Mouse (Mus musculus): ENCODE results near the gene Ercc6. TPM values are rescaled to one million over a fixed set of nuclear protein-coding genes. Genes with fewer than 3 reads are reported as not detected.
A peak's percentile ranks its signal among the peaks of the same experiment; 100 is the strongest.

Gene Ercc6
- polyA plus RNA-seq, 1 experiment = 13.8 TPM

- no peak for DNase-seq (ENCODE audit: extremely low spot score in 1 of 2, low spot score in 1 of 2)
Observed at GRCm38 (mm10) chr14:32516086-32516485, 2.8 kb downstream of the Ercc6 start.

DNA sequence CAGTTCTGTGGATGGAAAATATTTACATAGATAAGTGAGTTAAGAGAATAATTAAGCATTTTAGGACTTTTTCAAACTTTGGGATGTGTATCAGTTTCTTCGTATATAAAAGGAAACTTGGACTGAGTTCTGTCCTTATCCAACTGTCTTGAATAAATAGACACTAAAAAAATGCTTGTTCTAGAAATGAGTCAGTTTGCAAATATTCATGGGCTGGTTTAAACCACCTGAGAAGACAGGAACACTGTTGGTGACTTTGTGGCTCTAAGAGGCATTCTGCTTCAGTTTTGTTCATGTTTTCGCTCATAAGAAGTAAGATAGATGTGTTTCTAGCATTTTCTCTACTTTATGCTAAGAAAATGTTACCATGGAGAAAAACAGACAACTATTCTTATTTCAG, 5.2 kb downstream of the Ercc6 start:
- DNase-seq (ENCODE audit: extremely low spot score in 1 of 2, low spot score in 1 of 2) = no peak

GRCm38 (mm10) chr14:32520400-32520926, 7.1 kb downstream of the Ercc6 start:
- no peak for DNase-seq (ENCODE audit: extremely low spot score in 1 of 2, low spot score in 1 of 2)

DNA sequence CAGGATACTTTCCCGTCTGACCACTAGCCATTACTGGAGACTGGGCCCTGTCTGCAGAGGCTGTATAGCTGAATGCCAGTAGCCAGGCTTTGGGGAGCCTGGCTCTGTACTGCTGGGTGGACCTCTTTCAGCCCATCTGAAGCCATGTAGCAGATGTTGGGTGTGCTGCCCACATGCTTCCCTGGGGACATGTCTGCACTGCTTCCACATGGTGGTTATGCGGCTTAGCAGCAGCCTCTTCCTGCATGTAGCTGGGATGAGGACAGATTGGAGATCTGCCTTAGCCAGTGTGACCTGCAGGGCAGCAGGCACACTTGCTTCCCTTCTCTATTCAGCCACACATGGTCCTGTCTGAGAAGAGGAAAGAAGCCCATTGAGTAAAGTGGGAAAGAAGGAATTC, 9.0 kb downstream of the Ercc6 start:
- no peak for DNase-seq (ENCODE audit: extremely low spot score in 1 of 2, low spot score in 1 of 2)

DNA sequence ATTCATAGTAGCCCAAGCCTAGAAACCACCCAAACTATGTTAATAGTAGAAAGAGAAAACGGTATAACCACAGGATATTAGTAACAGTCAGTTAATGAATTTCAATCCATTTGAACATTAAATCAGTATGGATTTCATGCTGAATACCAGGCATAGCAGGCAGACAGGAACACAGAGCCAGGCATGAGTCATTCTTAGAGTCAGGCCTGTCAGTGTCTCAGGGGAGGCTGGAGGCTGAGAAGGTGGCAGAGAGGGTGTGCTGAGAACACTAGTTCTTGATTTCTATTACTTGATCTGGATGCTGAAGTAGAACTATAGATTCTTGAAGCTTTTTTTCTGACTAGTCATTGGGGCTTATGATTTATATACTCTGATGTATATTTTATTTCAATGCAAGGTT, 10.8 kb downstream of the Ercc6 start:
- no peak for DNase-seq (ENCODE audit: extremely low spot score in 1 of 2, low spot score in 1 of 2)

GRCm38 (mm10) chr14:32525996-32526705, 12.8 kb downstream of the Ercc6 start:
- no peak for DNase-seq (ENCODE audit: extremely low spot score in 1 of 2, low spot score in 1 of 2)

DNA sequence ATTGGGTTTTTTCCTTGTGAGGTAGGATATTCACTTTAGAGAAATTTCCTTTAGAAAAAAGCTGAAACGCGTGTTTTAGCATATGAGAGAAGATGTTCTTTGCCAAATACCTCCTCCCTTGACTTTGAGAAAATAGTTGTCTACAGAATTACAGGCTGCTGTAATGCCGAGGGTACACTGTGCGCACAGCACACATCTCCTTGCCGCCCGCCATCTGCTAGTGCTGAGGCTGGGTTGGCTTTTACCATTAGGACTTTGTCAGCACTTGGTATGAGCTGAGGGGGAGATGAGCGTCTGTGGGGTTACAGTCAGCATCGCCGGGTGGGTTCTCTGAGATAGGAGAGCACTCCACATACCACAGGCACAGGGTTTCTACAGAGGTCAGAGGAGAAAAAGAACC, 13.9 kb downstream of the Ercc6 start:
- DNase-seq (ENCODE audit: extremely low spot score in 1 of 2, low spot score in 1 of 2) = no peak

DNA sequence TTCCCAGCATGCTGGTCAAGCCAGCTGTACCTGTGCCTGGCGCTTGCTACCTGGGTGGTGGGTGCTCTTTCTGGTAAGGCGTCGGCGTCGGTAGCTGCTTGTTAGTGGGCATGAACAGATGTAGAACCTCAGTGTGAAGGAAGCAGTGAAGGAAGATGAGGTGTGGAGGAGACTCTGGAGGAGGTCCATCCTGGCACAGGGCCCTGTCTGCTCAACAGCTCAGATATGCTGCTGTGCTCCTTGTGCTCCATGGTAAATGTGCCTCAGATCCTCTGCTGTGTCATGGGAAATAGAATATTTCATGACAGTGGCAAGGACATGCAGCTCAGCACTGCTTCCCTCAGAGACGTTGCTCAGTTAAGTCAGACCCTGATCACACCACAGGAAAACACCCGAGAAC, 15.7 kb downstream of the Ercc6 start:
- peak in 1 of 2 experiments; percentile 67 for DNase-seq (ENCODE audit: extremely low spot score in 1 of 2, low spot score in 1 of 2)

- peak in 1 of 2 experiments; percentile 79 for DNase-seq (ENCODE audit: extremely low spot score in 1 of 2, low spot score in 1 of 2)
Observed at GRCm38 (mm10) chr14:32530896-32531295, 17.6 kb downstream of the Ercc6 start.

DNA sequence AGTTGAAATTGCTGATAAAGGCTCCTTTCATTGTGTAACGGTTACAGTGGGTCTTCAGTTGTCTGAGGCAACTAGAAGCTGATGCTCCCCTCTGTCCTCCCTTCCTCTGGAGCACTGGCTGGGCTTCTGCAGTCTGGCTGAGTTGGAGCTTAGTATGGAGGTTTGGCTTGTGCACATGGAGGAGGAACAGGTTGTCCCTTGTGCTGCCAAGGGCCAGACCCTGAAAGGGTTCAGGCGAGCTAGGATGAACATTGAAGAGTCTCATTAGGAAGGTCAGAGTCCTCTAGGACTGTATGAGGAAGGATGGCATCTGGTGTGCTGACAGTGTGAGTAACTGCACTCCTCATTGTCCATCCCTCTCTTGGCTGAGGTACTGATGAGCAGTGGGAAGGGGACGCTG, 18.1 kb downstream of the Ercc6 start:
- DNase-seq (ENCODE audit: extremely low spot score in 1 of 2, low spot score in 1 of 2) = no peak

- DNase-seq (ENCODE audit: extremely low spot score in 1 of 2, low spot score in 1 of 2) = no peak
Observed at GRCm38 (mm10) chr14:32532381-32533147, 19.2 kb downstream of the Ercc6 start.

DNA sequence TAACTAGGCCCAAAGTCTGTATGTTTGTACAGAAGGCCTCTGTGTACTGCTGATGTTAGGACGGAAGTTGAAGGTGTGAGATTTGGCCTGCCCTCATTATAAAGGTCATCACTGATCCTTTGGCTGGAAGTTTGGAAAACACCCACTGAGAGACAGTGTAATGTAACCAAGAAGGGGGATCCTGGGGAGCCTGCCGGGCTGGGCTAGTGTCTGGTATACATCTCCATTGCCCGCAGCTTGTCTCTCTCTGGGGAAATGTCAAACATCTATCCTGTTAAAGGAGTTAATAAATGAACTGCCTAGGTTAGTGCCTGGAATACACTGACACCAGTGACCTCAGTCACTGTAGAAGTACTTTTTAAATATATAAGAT, 19.8 kb downstream of the Ercc6 start:
- DNase-seq (ENCODE audit: extremely low spot score in 1 of 2, low spot score in 1 of 2) = no peak

GRCm38 (mm10) chr14:32533656-32534055, 20.3 kb downstream of the Ercc6 start:
- no peak for DNase-seq (ENCODE audit: extremely low spot score in 1 of 2, low spot score in 1 of 2)

GRCm38 (mm10) chr14:32534137-32534536, 20.8 kb downstream of the Ercc6 start:
- no peak for DNase-seq (ENCODE audit: extremely low spot score in 1 of 2, low spot score in 1 of 2)

GRCm38 (mm10) chr14:32536763-32537162, 23.4 kb downstream of the Ercc6 start:
- DNase-seq (ENCODE audit: extremely low spot score in 1 of 2, low spot score in 1 of 2) = peak in 1 of 2 experiments; percentile 43

DNA sequence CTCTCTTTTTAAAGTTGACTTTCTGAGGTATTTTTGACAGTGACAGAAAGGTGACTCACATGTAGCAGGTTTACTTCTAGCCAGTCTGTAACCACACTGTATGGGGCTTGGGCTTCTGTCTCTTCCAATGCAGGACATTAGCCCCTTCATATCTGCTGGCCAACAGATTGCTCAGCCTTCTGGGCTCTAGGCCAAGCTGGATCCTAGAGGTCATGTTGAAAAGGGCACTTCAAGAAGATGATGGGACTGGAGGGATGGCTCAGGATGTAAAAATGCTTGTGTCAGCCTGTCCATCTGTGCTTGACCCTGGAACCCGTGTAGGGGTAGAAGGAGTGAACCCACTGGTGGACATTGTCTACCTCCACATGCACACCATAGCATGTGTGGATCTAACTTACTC, 24.8 kb downstream of the Ercc6 start:
- DNase-seq (ENCODE audit: extremely low spot score in 1 of 2, low spot score in 1 of 2) = no peak

GRCm38 (mm10) chr14:32543075-32543474, 29.8 kb downstream of the Ercc6 start:
- no peak for DNase-seq (ENCODE audit: extremely low spot score in 1 of 2, low spot score in 1 of 2)

GRCm38 (mm10) chr14:32546676-32547075, 33.4 kb downstream of the Ercc6 start:
- no peak for DNase-seq (ENCODE audit: extremely low spot score in 1 of 2, low spot score in 1 of 2)

DNA sequence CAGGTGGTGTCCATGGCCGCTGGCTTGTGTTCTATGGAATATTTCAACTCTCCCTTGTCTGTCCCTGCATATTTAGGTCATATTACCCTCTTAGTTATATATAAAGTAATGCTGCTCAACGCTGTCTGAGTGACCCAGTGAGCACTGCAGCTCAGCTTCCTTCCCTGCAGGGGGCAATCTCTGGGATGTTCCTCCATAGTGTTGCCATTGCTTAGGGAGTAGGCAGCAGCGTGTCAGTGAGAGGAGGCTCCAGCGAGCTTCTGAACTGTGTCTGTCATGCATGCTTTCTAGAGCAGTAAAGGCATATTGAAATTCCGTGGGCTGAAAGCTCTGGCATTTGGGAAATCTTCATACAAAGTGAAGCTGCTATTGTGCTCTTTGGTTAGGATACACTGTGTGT, 38.5 kb downstream of the Ercc6 start:
- peak in 1 of 2 experiments; percentile 25 for DNase-seq (ENCODE audit: extremely low spot score in 1 of 2, low spot score in 1 of 2)

- DNase-seq (ENCODE audit: extremely low spot score in 1 of 2, low spot score in 1 of 2) = no peak
Observed at GRCm38 (mm10) chr14:32553198-32553903, 40.0 kb downstream of the Ercc6 start.

GRCm38 (mm10) chr14:32554860-32555526, 41.7 kb downstream of the Ercc6 start:
- no peak for DNase-seq (ENCODE audit: extremely low spot score in 1 of 2, low spot score in 1 of 2)
